Mouse (Mus musculus): ENCODE measurements around the gene Gm813. TPM values are rescaled to one million over a fixed set of nuclear protein-coding genes. Genes with fewer than 3 reads are reported as not detected.

The Gm813 gene
- polyA plus RNA-seq, 1 experiment: not detected

- H3K4me3 ChIP-seq (ENCODE audit: control insufficient read depth, insufficient read depth, low read length): no peak overlapping the region
- TF ChIP-seq CTCF (IDR thresholded peaks at IDR 0.05; ENCODE audit: borderline replicate concordance, control insufficient read depth, extremely low read depth, insufficient read depth, low read length, poor library complexity) (no peak), POLR2A (IDR thresholded peaks at IDR 0.05; ENCODE audit: control insufficient read depth, extremely low read depth, insufficient read depth, low read length, poor library complexity) (no peak)
- H3K27me3 ChIP-seq (ENCODE audit: control insufficient read depth, insufficient read depth, low read length): no peaks in the 10 kb centered on the region
- H3K27ac ChIP-seq (ENCODE audit: control insufficient read depth, insufficient read depth, low read length): no peak overlapping the region
- H3K36me3 ChIP-seq (ENCODE audit: control insufficient read depth, insufficient read depth, low read length): no peaks in the 10 kb centered on the region
- no peaks in the 10 kb centered on the region for H3K4me1 ChIP-seq (replicated peaks; ENCODE audit: control insufficient read depth, insufficient read depth, low read length)
- no peak for DNase-seq
Observed at GRCm38 (mm10) chr16:58589444-58589843, 27.3 kb downstream of the Gm813 start.

GRCm38 (mm10) chr16:58573949-58574722, 42.6 kb downstream of the Gm813 start:
- WGBS: 91% methylated on average over 6 of the region's 6 CpGs
- H3K4me1 ChIP-seq (replicated peaks; ENCODE audit: control insufficient read depth, insufficient read depth, low read length): no peaks in the 10 kb centered on the region
- TF ChIP-seq POLR2A (IDR thresholded peaks at IDR 0.05; ENCODE audit: control insufficient read depth, extremely low read depth, insufficient read depth, low read length, poor library complexity): no peak
- TF ChIP-seq CTCF (IDR thresholded peaks at IDR 0.05; ENCODE audit: borderline replicate concordance, control insufficient read depth, extremely low read depth, insufficient read depth, low read length, poor library complexity): no peak

GRCm38 (mm10) chr16:58570694-58571264, 46.0 kb downstream of the Gm813 start:
- H3K36me3 ChIP-seq (ENCODE audit: control insufficient read depth, insufficient read depth, low read length): no peaks in the 10 kb centered on the region
- no peaks in the 10 kb centered on the region for H3K27me3 ChIP-seq (ENCODE audit: control insufficient read depth, insufficient read depth, low read length)
- H3K4me3 ChIP-seq (ENCODE audit: control insufficient read depth, insufficient read depth, low read length): no peak overlapping the region
- DNase-seq: no peak
- no peaks in the 10 kb centered on the region for H3K4me1 ChIP-seq (replicated peaks; ENCODE audit: control insufficient read depth, insufficient read depth, low read length)
- TF ChIP-seq CTCF (IDR thresholded peaks at IDR 0.05; ENCODE audit: borderline replicate concordance, control insufficient read depth, extremely low read depth, insufficient read depth, low read length, poor library complexity): no peak
- TF ChIP-seq POLR2A (IDR thresholded peaks at IDR 0.05; ENCODE audit: control insufficient read depth, extremely low read depth, insufficient read depth, low read length, poor library complexity): no peak
- H3K27ac ChIP-seq (ENCODE audit: control insufficient read depth, insufficient read depth, low read length): no peak overlapping the region

More at GRCm38 (mm10) chr16:58573949-58574722, 42.6 kb downstream of the Gm813 start:
- Histone ChIP-seq H3K27me3 (ENCODE audit: control insufficient read depth, insufficient read depth, low read length) (no peaks in the 10 kb centered on the region), H3K4me3 (ENCODE audit: control insufficient read depth, insufficient read depth, low read length) (no peak overlapping the region), H3K27ac (ENCODE audit: control insufficient read depth, insufficient read depth, low read length) (no peak overlapping the region), H3K36me3 (ENCODE audit: control insufficient read depth, insufficient read depth, low read length) (no peaks in the 10 kb centered on the region)
- no peak for DNase-seq

Other genes starting within 250 kb of the Gm813 start
- 2.8 and 3.4 TPM in 2 replicates for gene Dcbld2, start 208.5 kb downstream of the Gm813 start, polyA plus RNA-seq (2012; rRNA removed)
- gene St3gal6, start 92.7 kb downstream of the Gm813 start, polyA plus RNA-seq (2012; rRNA removed): 17.5 and 21.8 TPM in 2 replicates
- not detected in 2 replicates for gene E330017A01Rik, start 21.8 kb upstream of the Gm813 start, polyA plus RNA-seq (2012; rRNA removed)
- 14.1 and 16.9 TPM in 2 replicates for gene Cpox, start 53.3 kb upstream of the Gm813 start, polyA plus RNA-seq (2012; rRNA removed)
- 0.17 and 0.24 TPM in 2 replicates for gene Gpr15, start 102.1 kb upstream of the Gm813 start, polyA plus RNA-seq (2012; rRNA removed)
- gene Cldnd1, start 110.9 kb upstream of the Gm813 start, polyA plus RNA-seq (2012; rRNA removed): 47.4 and 51.4 TPM in 2 replicates
- gene Olfr172, start 146.2 kb upstream of the Gm813 start, polyA plus RNA-seq (2012; rRNA removed): not detected in 2 replicates
- not detected in 2 replicates for gene Olfr173, start 183.3 kb upstream of the Gm813 start, polyA plus RNA-seq (2012; rRNA removed)
- gene Olfr175-ps1, start 209.8 kb upstream of the Gm813 start, polyA plus RNA-seq (2012; rRNA removed): 0.18 and 0.19 TPM in 2 replicates

Data from thymus, adult 2 months (tissue).